Mouse (Mus musculus) ES-E14 (cell line): ENCODE data around the gene Tshz2.

ENCODE experiments used
- HCFC1 ChIP-seq: IDR thresholded peaks from 2 replicates; pipeline ENCODE4 v1.6.1; 2012; ENCODE audit warnings: low read length, inconsistent platforms, borderline replicate concordance; ENCODE audit not compliant: insufficient read depth
- MAFK ChIP-seq: IDR thresholded peaks from 2 replicates; pipeline ENCODE4 v1.6.1; 2014; ENCODE audit warnings: mild to moderate bottlenecking, low read depth, low read length, inconsistent platforms; ENCODE audit not compliant: insufficient read depth
- ZNF384 ChIP-seq: IDR thresholded peaks from 2 replicates; pipeline ENCODE4 v1.6.1; 2012; ENCODE audit warnings: low read depth, low read length, inconsistent platforms

GRCm38 (mm10) chr2:169906396-169906795 lies 273.6 kb downstream of the Tshz2 start:
- TF ChIP-seq HCFC1 (no peak), MAFK (no peak), ZNF384 (no peak)
